Mouse (Mus musculus): ENCODE results near the gene Usp29. TPM values are rescaled to one million over a fixed set of nuclear protein-coding genes. Genes with fewer than 3 reads are reported as not detected.
A peak's percentile ranks its signal among the peaks of the same experiment; 100 is the strongest.
"Not testable (repeated sequence)": the region's sequence is repeated elsewhere in the genome, so short reads cannot be mapped to it uniquely, and the experiment has no call there.

Usp29 gene
- polyA plus RNA-seq, 1 experiment from 2014 or later, result 3.5 TPM

GRCm38 (mm10) chr7:6878202-6878601 is 147.8 kb downstream of the Usp29 start:
- H3K27me3 ChIP-seq (replicated peaks; ENCODE audit: control insufficient read depth, insufficient read depth, low read length), result no peaks in the 10 kb centered on the region
- H3K27ac ChIP-seq (ENCODE audit: low read length), result no peak overlapping the region
- H3K4me1 ChIP-seq (ENCODE audit: control insufficient read depth, insufficient read depth, low read length), result no peaks in the 10 kb centered on the region
- no peak overlapping the region for H3K4me2 ChIP-seq (ENCODE audit: low read depth, low read length)
- no peak for ATAC-seq
- no peak overlapping the region for H3K4me3 ChIP-seq (ENCODE audit: low read length)
- H3K9ac ChIP-seq (ENCODE audit: low read depth, low read length), result no peak overlapping the region
- no peaks in the 10 kb centered on the region for H3K9me3 ChIP-seq (ENCODE audit: control insufficient read depth, low read length)
- H3K36me3 ChIP-seq (ENCODE audit: control insufficient read depth, insufficient read depth, low read length), result no peaks in the 10 kb centered on the region
- WGBS, result 25% methylated on average over 1 of the region's 1 CpGs

GRCm38 (mm10) chr7:6878849-6879248 is 148.5 kb downstream of the Usp29 start:
- H3K4me1 ChIP-seq (ENCODE audit: control insufficient read depth, insufficient read depth, low read length); H3K9me3 ChIP-seq (ENCODE audit: control insufficient read depth, low read length); H3K4me2 ChIP-seq (ENCODE audit: low read depth, low read length); H3K9ac ChIP-seq (ENCODE audit: low read depth, low read length); H3K36me3 ChIP-seq (ENCODE audit: control insufficient read depth, insufficient read depth, low read length); H3K27me3 ChIP-seq (replicated peaks; ENCODE audit: control insufficient read depth, insufficient read depth, low read length); H3K4me3 ChIP-seq (ENCODE audit: low read length); H3K27ac ChIP-seq (ENCODE audit: low read length): not testable (repeated sequence)
- ATAC-seq, result 0 out of 2 replicates have a peak, but pooled peaks have one; percentile 19
- WGBS, result 84% methylated on average over 3 of the region's 3 CpGs

DNA sequence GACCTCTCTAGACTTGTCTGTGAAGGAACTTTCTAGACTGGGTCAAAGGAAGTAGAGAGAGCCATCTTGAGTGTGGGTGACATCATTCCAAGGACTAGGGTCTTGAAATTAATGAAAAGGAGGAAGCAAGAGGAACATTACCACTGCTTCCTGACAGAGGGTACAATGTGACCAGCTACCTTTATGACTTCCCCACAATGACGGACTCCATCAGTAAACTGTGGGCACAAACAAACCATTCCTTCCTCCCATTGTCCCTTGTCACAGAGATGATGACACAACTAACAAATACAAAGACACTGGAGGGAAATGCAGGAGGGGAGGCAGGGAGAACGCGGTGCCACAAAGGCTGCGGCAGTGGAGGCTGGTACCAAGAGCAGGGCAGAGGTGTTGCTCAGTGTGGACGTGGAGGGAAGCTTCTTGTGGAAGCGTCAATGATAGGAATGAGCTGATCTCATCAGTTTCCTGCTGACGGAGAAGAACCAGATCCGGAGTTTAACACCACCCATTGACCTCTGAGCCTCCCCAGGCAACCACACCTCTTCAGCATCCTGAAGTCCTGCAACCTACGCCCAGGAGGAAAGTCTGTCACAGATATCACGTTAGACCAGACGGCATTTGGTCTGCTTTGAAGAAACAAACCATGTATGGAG is 149.3 kb downstream of the Usp29 start:
- ATAC-seq, result 0 out of 2 replicates have a peak, but pooled peaks have one; percentile 14
- Histone ChIP-seq H3K9me3 (ENCODE audit: control insufficient read depth, low read length) (no peaks in the 10 kb centered on the region), H3K4me3 (ENCODE audit: low read length) (no peak overlapping the region), H3K36me3 (ENCODE audit: control insufficient read depth, insufficient read depth, low read length) (no peaks in the 10 kb centered on the region), H3K27me3 (replicated peaks; ENCODE audit: control insufficient read depth, insufficient read depth, low read length) (no peaks in the 10 kb centered on the region), H3K27ac (ENCODE audit: low read length) (no peak overlapping the region), H3K9ac (ENCODE audit: low read depth, low read length) (no peak overlapping the region), H3K4me1 (ENCODE audit: control insufficient read depth, insufficient read depth, low read length) (no peaks in the 10 kb centered on the region), H3K4me2 (ENCODE audit: low read depth, low read length) (no peak overlapping the region)
- 67% methylated on average over 11 of the region's 11 CpGs for WGBS

DNA sequence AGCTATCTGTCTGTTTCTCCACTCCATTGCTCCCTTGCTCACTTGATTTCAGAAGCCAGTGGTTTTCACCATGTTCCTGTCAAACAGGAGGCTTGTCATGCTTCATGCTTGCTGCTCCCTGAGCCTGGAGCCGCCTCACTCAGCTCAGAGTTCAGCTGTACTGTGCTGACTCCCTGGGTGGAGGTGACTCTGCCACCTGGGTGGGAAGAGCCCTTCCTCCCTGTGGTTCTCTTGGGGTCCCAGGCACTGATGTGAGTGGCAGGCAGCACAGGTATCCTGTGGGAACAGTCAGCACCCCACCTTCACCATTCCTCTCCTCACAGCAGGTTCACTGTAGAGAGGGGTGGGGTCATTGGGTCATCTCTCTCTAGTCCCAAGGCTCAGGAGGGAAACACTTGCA is 150.5 kb downstream of the Usp29 start:
- H3K36me3 ChIP-seq (ENCODE audit: control insufficient read depth, insufficient read depth, low read length); H3K4me1 ChIP-seq (ENCODE audit: control insufficient read depth, insufficient read depth, low read length); H3K4me2 ChIP-seq (ENCODE audit: low read depth, low read length); H3K27me3 ChIP-seq (replicated peaks; ENCODE audit: control insufficient read depth, insufficient read depth, low read length); H3K4me3 ChIP-seq (ENCODE audit: low read length); ATAC-seq; H3K9ac ChIP-seq (ENCODE audit: low read depth, low read length); H3K9me3 ChIP-seq (ENCODE audit: control insufficient read depth, low read length); H3K27ac ChIP-seq (ENCODE audit: low read length): not testable (repeated sequence)
- WGBS, result 80% methylated on average over 1 of the region's 1 CpGs

- no peaks in the 10 kb centered on the region for H3K4me1 ChIP-seq (ENCODE audit: control insufficient read depth, insufficient read depth, low read length)
- 50% methylated on average over 6 of the region's 6 CpGs for WGBS
- no peaks in the 10 kb centered on the region for H3K9me3 ChIP-seq (ENCODE audit: control insufficient read depth, low read length)
- H3K4me2 ChIP-seq (ENCODE audit: low read depth, low read length), result no peak overlapping the region
- H3K36me3 ChIP-seq (ENCODE audit: control insufficient read depth, insufficient read depth, low read length), result no peaks in the 10 kb centered on the region
- H3K27me3 ChIP-seq (replicated peaks; ENCODE audit: control insufficient read depth, insufficient read depth, low read length), result no peaks in the 10 kb centered on the region
- no peak overlapping the region for H3K27ac ChIP-seq (ENCODE audit: low read length)
- ATAC-seq, result no peak
- no peak overlapping the region for H3K4me3 ChIP-seq (ENCODE audit: low read length)
- no peak overlapping the region for H3K9ac ChIP-seq (ENCODE audit: low read depth, low read length)
Measured at GRCm38 (mm10) chr7:6881473-6882046, 151.2 kb downstream of the Usp29 start.

- 66% methylated on average over 8 of the region's 8 CpGs for WGBS
- Histone ChIP-seq H3K9ac (ENCODE audit: low read depth, low read length) (no peak overlapping the region), H3K36me3 (ENCODE audit: control insufficient read depth, insufficient read depth, low read length) (no peaks in the 10 kb centered on the region), H3K4me2 (ENCODE audit: low read depth, low read length) (no peak overlapping the region), H3K27me3 (replicated peaks; ENCODE audit: control insufficient read depth, insufficient read depth, low read length) (no peaks in the 10 kb centered on the region), H3K4me3 (ENCODE audit: low read length) (no peak overlapping the region), H3K4me1 (ENCODE audit: control insufficient read depth, insufficient read depth, low read length) (no peaks in the 10 kb centered on the region), H3K27ac (ENCODE audit: low read length) (no peak overlapping the region), H3K9me3 (ENCODE audit: control insufficient read depth, low read length) (no peaks in the 10 kb centered on the region)
- peak; percentile 26; the same call in 1 of the 2 replicates for ATAC-seq
Measured at GRCm38 (mm10) chr7:6883376-6884147, 153.2 kb downstream of the Usp29 start.

GRCm38 (mm10) chr7:6885416-6885815 is 155.0 kb downstream of the Usp29 start:
- 68% methylated on average over 7 of the region's 7 CpGs for WGBS
- Histone ChIP-seq H3K27ac (ENCODE audit: low read length) (no peak overlapping the region), H3K9ac (ENCODE audit: low read depth, low read length) (no peak overlapping the region), H3K4me2 (ENCODE audit: low read depth, low read length) (no peak overlapping the region), H3K4me3 (ENCODE audit: low read length) (no peak overlapping the region), H3K4me1 (ENCODE audit: control insufficient read depth, insufficient read depth, low read length) (no peaks in the 10 kb centered on the region), H3K9me3 (ENCODE audit: control insufficient read depth, low read length) (no peaks in the 10 kb centered on the region), H3K36me3 (ENCODE audit: control insufficient read depth, insufficient read depth, low read length) (no peaks in the 10 kb centered on the region), H3K27me3 (replicated peaks; ENCODE audit: control insufficient read depth, insufficient read depth, low read length) (no peaks in the 10 kb centered on the region)
- ATAC-seq, result no peak

GRCm38 (mm10) chr7:6886896-6887295 is 156.5 kb downstream of the Usp29 start:
- Histone ChIP-seq H3K4me1 (ENCODE audit: control insufficient read depth, insufficient read depth, low read length) (no peaks in the 10 kb centered on the region), H3K27ac (ENCODE audit: low read length) (no peak overlapping the region), H3K36me3 (ENCODE audit: control insufficient read depth, insufficient read depth, low read length) (no peaks in the 10 kb centered on the region), H3K9ac (ENCODE audit: low read depth, low read length) (no peak overlapping the region), H3K4me3 (ENCODE audit: low read length) (no peak overlapping the region), H3K9me3 (ENCODE audit: control insufficient read depth, low read length) (no peaks in the 10 kb centered on the region), H3K27me3 (replicated peaks; ENCODE audit: control insufficient read depth, insufficient read depth, low read length) (no peaks in the 10 kb centered on the region), H3K4me2 (ENCODE audit: low read depth, low read length) (no peak overlapping the region)
- 93% methylated on average over 1 of the region's 1 CpGs for WGBS
- no peak for ATAC-seq

DNA sequence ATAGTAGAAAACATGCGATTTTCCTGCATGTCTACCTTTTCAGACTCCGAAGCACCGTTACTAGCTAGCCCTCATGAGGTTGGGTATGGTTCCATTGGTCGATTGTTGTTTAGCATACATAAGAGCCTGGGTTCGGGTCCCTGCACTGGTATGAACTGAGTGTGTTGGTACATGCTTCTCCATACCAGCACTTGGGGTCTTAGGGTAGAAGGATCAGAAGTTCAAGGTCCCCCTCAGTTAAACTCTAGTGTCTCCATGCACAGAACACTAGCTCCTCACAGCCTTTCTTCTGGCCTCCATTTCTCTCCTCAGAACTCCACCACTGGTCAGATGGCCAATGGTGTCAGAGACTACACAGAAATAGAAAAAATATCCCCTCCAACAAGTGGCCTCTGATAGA is 159.5 kb downstream of the Usp29 start:
- H3K36me3 ChIP-seq (ENCODE audit: control insufficient read depth, insufficient read depth, low read length), result no peaks in the 10 kb centered on the region
- 95% methylated on average over 5 of the region's 5 CpGs for WGBS
- no peak overlapping the region for H3K9ac ChIP-seq (ENCODE audit: low read depth, low read length)
- no peak for ATAC-seq
- no peak overlapping the region for H3K27ac ChIP-seq (ENCODE audit: low read length)
- no peaks in the 10 kb centered on the region for H3K4me1 ChIP-seq (ENCODE audit: control insufficient read depth, insufficient read depth, low read length)
- H3K9me3 ChIP-seq (ENCODE audit: control insufficient read depth, low read length), result no peaks in the 10 kb centered on the region
- H3K4me3 ChIP-seq (ENCODE audit: low read length), result no peak overlapping the region
- H3K27me3 ChIP-seq (replicated peaks; ENCODE audit: control insufficient read depth, insufficient read depth, low read length), result no peaks in the 10 kb centered on the region
- no peak overlapping the region for H3K4me2 ChIP-seq (ENCODE audit: low read depth, low read length)

All from intestine, embryonic 16.5 days (tissue).